Mouse (Mus musculus): Measurements from ENCODE around the gene Gm20737. TPM values are rescaled to one million over a fixed set of nuclear protein-coding genes. Genes with fewer than 3 reads are reported as not detected.
"Not testable (repeated sequence)": the region's sequence is repeated elsewhere in the genome, so short reads cannot be mapped to it uniquely, and the experiment has no call there.

Gm20737 gene
- polyA plus RNA-seq (2015; fragmentation: Nextera tagmentation; extraction: Ambion mirVana), result not detected in 2 replicates

DNA sequence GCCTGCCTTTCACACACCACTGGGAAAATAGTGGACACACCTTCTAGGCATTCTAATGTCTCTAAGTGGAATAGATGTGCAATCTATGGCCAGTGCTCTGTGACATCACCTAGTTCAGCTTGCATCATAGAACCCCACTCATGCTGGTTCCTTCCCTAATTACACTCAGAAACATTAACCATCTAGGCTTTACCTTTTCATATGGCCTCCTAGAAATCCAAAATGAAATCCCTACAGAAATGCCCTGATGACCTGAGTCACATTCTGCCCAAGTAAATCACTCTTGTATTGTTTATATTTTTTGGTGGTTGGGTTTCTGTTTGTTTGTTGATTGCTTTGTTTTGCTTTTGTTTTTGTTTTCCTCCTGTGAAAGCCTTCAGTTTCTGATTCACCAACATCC lies at the start of gene Gm20737:
TSS of gene Gm20737 (minus strand) at position 101 of the 400 bp plus-strand sequence.
- not testable (repeated sequence) for H3K4me2 ChIP-seq (ENCODE audit: low read length); DNase-seq (ENCODE audit: low spot score); H3K36me3 ChIP-seq (ENCODE audit: insufficient read depth, low read length); ATAC-seq (replicated peaks; ENCODE audit: low FRiP score, low read depth); H3K9me3 ChIP-seq (replicated peaks; ENCODE audit: low read length); H3K4me1 ChIP-seq (replicated peaks; ENCODE audit: insufficient read depth, low read length); H3K9ac ChIP-seq (ENCODE audit: low read depth, low read length); H3K4me3 ChIP-seq (replicated peaks; ENCODE audit: low read depth, low read length); H3K27me3 ChIP-seq (ENCODE audit: insufficient read depth, low read length); H3K27ac ChIP-seq

- WGBS, result no CpG with 5 or more reads among the region's 5 CpGs
- not testable (repeated sequence) for H3K36me3 ChIP-seq (ENCODE audit: insufficient read depth, low read length); H3K9ac ChIP-seq (ENCODE audit: low read depth, low read length); H3K27ac ChIP-seq; DNase-seq (ENCODE audit: low spot score); ATAC-seq (replicated peaks; ENCODE audit: low FRiP score, low read depth); H3K4me2 ChIP-seq (ENCODE audit: low read length); H3K9me3 ChIP-seq (replicated peaks; ENCODE audit: low read length); H3K4me3 ChIP-seq (replicated peaks; ENCODE audit: low read depth, low read length); H3K4me1 ChIP-seq (replicated peaks; ENCODE audit: insufficient read depth, low read length); H3K27me3 ChIP-seq (ENCODE audit: insufficient read depth, low read length)
Measured at GRCm38 (mm10) chrY:10553153-10553552, 17.3 kb upstream of the Gm20737 start, which contains the start of gene Gm21775. Gene Gm21775, plus strand, starts transcription at chrY:10553453.

Other genes with a start within 250 kb of the Gm20737 start
- not detected in 2 replicates for gene Gm20834, start 211.5 kb downstream of the Gm20737 start, polyA plus RNA-seq (2015; fragmentation: Nextera tagmentation; extraction: Ambion mirVana)
- gene Gm28510, start 123.3 kb downstream of the Gm20737 start, polyA plus RNA-seq (2015; fragmentation: Nextera tagmentation; extraction: Ambion mirVana), result not detected in 2 replicates
- gene Gm21775, start 17.4 kb upstream of the Gm20737 start, polyA plus RNA-seq (2015; fragmentation: Nextera tagmentation; extraction: Ambion mirVana), result not detected in 2 replicates
- gene Gm21900, start 80.3 kb upstream of the Gm20737 start, polyA plus RNA-seq (2015; fragmentation: Nextera tagmentation; extraction: Ambion mirVana), result not detected in 2 replicates
- not detected in 2 replicates for gene Gm20777, start 216.4 kb upstream of the Gm20737 start, polyA plus RNA-seq (2015; fragmentation: Nextera tagmentation; extraction: Ambion mirVana)

Data from kidney, postnatal 0 days (tissue).